Mouse (Mus musculus) adrenal gland, postnatal 14 days (tissue): ENCODE data around the gene Kcnn4. TPM values are rescaled to one million over a fixed set of nuclear protein-coding genes. Genes with fewer than 3 reads are reported as not detected.
"Not testable (repeated sequence)": the region's sequence is repeated elsewhere in the genome, so short reads cannot be mapped to it uniquely, and the experiment has no call there.

Experiments
- DNase-seq: peaks from one replicate; pipeline ENCODE4 v3.0.0; 2021; ENCODE audit warnings: mixed read lengths
- total RNA-seq: library from RNA; stranded (reverse); gene quantifications from 2 replicates; pipeline ENCODE4 v1.2.3, GENCODE M21; 2021

Kcnn4 gene
- total RNA-seq, 1 experiment from 2014 or later = 4.9 TPM

- DNase-seq = no peak
Measured at GRCm38 (mm10) chr7:24390512-24390911, 20.4 kb downstream of the Kcnn4 start.

- peak; percentile 54 for DNase-seq
Measured at GRCm38 (mm10) chr7:24391077-24391476, 21.0 kb downstream of the Kcnn4 start.

- no peak for DNase-seq
Measured at GRCm38 (mm10) chr7:24391687-24392086, 21.6 kb downstream of the Kcnn4 start.

- DNase-seq = no peak
Measured at GRCm38 (mm10) chr7:24394054-24394453, 24.0 kb downstream of the Kcnn4 start.

- DNase-seq = no peak
Measured at GRCm38 (mm10) chr7:24394475-24395161, 24.6 kb downstream of the Kcnn4 start.

GRCm38 (mm10) chr7:24396832-24397231, 26.8 kb downstream of the Kcnn4 start:
- no peak for DNase-seq

GRCm38 (mm10) chr7:24398364-24398913, 28.4 kb downstream of the Kcnn4 start:
- no peak for DNase-seq

GRCm38 (mm10) chr7:24399256-24400081, 29.4 kb downstream of the Kcnn4 start, which contains the start of gene Smg9:
Smg9 (plus strand) TSS chr7:24399619.
- peak; percentile 98 for DNase-seq

GRCm38 (mm10) chr7:24400082-24400452, 30.0 kb downstream of the Kcnn4 start:
- no peak for DNase-seq

GRCm38 (mm10) chr7:24400489-24400888, 30.4 kb downstream of the Kcnn4 start:
- DNase-seq = not testable (repeated sequence)

- DNase-seq = no peak
Measured at GRCm38 (mm10) chr7:24402851-24403250, 32.8 kb downstream of the Kcnn4 start.

- no peak for DNase-seq
Measured at GRCm38 (mm10) chr7:24405649-24406048, 35.6 kb downstream of the Kcnn4 start.

GRCm38 (mm10) chr7:24406528-24407344, 36.7 kb downstream of the Kcnn4 start:
- DNase-seq = peak; percentile 86

GRCm38 (mm10) chr7:24408186-24408585, 38.1 kb downstream of the Kcnn4 start:
- DNase-seq = no peak

GRCm38 (mm10) chr7:24410123-24410522, 40.1 kb downstream of the Kcnn4 start:
- DNase-seq = no peak

- DNase-seq = no peak
Measured at GRCm38 (mm10) chr7:24410831-24411230, 40.8 kb downstream of the Kcnn4 start.

GRCm38 (mm10) chr7:24413630-24414029, 43.6 kb downstream of the Kcnn4 start:
- DNase-seq = no peak

- DNase-seq = no peak
Measured at GRCm38 (mm10) chr7:24415261-24415660, 45.2 kb downstream of the Kcnn4 start.

GRCm38 (mm10) chr7:24419579-24419978, 49.5 kb downstream of the Kcnn4 start:
- no peak for DNase-seq

GRCm38 (mm10) chr7:24421648-24422047, 51.6 kb downstream of the Kcnn4 start:
- DNase-seq = no peak

- no peak for DNase-seq
Measured at GRCm38 (mm10) chr7:24422251-24422650, 52.2 kb downstream of the Kcnn4 start.

- no peak for DNase-seq
Measured at GRCm38 (mm10) chr7:24423107-24423763, 53.2 kb downstream of the Kcnn4 start.
